Mouse (Mus musculus): Measurements from ENCODE around the gene Ppp6r1.
A peak's percentile ranks its signal among the peaks of the same experiment; 100 is the strongest.

The Ppp6r1 gene

GRCm38 (mm10) chr7:4658912-4659551 lies at the start of gene Ppp6r1:
Ppp6r1 (minus strand) TSS chr7:4659019.
- peak; percentile 98 for DNase-seq

- peak; percentile 42 for DNase-seq
Observed at GRCm38 (mm10) chr7:4705098-4705497, 46.3 kb upstream of the Ppp6r1 start.

- no peak for DNase-seq
Observed at GRCm38 (mm10) chr7:4703195-4703594, 44.4 kb upstream of the Ppp6r1 start.

- DNase-seq: no peak
Observed at GRCm38 (mm10) chr7:4702334-4702733, 43.5 kb upstream of the Ppp6r1 start.

- no peak for DNase-seq
Observed at GRCm38 (mm10) chr7:4693004-4693403, 34.2 kb upstream of the Ppp6r1 start.

DNA sequence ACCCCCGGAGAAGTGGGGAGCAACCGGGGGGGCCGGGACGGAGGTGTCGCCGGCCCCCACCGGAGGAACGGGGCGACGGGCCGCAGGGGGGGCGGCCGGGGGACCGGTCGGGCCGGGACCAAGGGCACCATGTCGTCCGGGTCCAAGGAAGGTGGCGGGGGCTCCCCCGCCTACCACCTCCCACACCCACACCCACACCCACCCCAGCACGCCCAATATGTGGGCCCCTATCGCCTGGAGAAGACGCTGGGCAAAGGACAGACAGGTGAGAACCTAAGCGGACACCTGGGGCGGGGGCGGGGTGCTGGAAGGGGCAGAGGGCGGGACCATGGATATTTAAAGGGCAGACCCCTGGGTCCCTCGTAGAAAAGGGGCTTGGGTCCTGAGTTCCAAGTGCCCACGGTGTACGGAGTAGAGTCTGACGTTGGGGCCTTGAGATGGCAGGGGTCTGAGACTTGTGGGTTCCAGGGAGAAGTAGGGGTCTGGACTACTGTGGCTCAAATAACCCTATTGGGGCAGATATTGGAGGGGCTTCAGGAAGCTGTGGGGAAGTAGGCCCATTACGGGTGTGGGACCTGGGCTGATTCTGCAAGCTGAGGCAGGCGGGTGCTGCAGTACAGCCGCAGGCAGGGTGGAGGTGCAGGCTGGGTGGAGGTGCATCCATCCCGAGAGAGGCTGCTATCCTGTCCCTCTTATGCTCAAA lies 32.3 kb upstream of the Ppp6r1 start:
- DNase-seq: peak; percentile 52

- DNase-seq: peak; percentile 80
Observed at GRCm38 (mm10) chr7:4690387-4690786, 31.6 kb upstream of the Ppp6r1 start, which contains the start of gene Brsk1. Brsk1 (plus strand) TSS chr7:4690604.

GRCm38 (mm10) chr7:4684632-4685417 lies 26.0 kb upstream of the Ppp6r1 start, which contains the start of gene Hspbp1:
Hspbp1 (minus strand) TSS chr7:4685068.
- peak; percentile 87 for DNase-seq

DNA sequence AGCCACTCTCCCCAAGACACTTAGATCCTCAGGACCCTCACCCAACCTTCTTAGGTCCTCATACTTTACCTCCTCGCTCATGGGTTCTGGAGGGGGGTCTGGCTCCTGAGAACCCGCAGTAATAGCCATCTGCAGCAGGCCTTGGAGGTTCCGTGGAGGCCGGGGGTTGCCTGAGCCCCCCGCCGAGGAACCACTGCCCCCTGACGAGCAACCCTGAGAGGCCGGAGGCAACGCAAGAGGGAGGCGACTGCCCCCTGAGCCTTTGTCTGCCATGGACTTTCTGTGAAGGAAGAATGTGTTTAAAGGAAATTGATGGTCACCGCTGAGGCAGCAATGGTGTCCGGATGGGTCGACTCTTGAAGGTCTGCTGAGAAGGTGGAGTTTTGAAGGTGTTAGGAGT lies 25.4 kb upstream of the Ppp6r1 start:
- DNase-seq: no peak

- DNase-seq: no peak
Observed at GRCm38 (mm10) chr7:4683307-4683706, 24.5 kb upstream of the Ppp6r1 start.

DNA sequence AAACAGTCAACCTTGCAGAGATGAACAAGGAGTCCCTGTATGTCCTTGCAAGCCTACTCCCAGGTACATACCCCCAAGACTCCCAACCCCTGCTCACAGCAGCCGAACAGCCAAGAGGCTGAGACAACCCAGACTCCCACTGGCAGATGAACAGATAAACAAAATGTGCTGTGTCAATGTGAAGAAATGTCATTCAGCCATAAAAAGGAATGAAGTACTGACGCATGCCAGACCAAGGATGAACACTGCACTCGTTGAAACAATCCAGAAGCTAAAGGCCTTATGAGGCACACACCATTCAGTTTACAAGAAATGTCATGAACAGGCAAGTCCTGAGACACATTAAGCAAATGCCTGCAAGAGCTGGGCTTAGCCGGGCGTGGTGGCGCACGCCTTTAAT lies 16.4 kb upstream of the Ppp6r1 start:
- no peak for DNase-seq

GRCm38 (mm10) chr7:4674114-4674731 lies 15.4 kb upstream of the Ppp6r1 start:
- DNase-seq: no peak

DNA sequence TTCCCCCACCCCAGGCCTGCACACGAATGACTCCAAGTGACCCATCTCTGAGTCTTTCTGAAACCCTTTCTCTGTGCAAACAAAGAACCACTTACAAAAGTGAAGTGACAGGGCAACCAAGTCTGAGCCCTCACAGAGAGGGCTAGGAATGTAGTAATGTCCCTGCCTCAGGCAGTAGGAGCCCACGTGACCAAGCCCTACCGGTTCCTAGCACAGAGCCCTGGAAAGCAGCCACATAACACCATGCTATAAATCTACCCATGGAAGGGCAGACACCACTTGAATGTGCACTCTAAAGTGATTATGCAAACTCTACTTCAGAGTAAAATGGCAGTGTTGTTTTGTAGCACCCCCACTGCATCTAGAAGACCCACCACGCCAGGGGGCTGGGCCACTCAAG lies 13.1 kb upstream of the Ppp6r1 start:
- DNase-seq: no peak

GRCm38 (mm10) chr7:4670655-4671255 lies 11.9 kb upstream of the Ppp6r1 start:
- DNase-seq: no peak

DNA sequence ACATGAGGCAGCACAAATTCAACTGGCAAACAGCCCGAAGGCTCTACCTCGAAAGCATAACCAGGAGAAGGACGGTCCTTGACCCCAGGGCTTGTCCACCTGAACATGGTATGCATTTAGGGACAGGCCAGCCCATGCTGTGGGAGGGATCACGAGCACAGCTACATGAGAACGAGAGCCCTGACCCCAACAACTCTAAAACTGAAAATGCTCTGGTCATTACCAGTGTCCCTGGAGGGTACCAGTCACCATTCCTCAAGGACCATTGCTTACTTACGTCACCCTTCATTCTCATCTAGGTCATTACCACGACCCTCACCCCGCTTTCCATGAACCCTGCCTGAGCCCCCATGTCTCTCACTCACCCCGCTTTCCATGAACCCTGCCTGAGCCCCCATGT lies 10.3 kb upstream of the Ppp6r1 start:
- no peak for DNase-seq

DNA sequence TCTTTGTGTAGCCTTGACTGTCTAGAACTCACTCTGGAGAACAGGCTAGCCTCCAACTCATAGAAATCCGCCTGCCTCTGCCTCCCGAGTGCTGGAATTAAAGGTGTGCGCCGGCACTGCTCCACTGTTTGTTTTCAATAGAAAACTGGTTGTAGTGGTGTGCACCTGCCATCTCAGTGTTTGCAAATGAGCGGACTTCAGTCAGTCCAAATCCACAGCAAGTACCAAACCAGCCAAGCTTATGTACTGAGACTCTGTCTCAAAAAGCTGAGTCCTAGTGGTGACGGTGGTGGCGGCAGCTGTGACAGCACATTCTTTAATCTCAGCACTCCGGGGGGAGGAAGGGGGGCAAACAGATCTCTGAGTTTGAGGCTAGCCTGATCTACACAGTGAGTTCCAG lies 9.7 kb upstream of the Ppp6r1 start:
- no peak for DNase-seq

GRCm38 (mm10) chr7:4666871-4667270 lies 8.1 kb upstream of the Ppp6r1 start:
- DNase-seq: no peak

- no peak for DNase-seq
Observed at GRCm38 (mm10) chr7:4663742-4664141, 4.9 kb upstream of the Ppp6r1 start.

- DNase-seq: no peak
Observed at GRCm38 (mm10) chr7:4663179-4663578, 4.4 kb upstream of the Ppp6r1 start.

DNA sequence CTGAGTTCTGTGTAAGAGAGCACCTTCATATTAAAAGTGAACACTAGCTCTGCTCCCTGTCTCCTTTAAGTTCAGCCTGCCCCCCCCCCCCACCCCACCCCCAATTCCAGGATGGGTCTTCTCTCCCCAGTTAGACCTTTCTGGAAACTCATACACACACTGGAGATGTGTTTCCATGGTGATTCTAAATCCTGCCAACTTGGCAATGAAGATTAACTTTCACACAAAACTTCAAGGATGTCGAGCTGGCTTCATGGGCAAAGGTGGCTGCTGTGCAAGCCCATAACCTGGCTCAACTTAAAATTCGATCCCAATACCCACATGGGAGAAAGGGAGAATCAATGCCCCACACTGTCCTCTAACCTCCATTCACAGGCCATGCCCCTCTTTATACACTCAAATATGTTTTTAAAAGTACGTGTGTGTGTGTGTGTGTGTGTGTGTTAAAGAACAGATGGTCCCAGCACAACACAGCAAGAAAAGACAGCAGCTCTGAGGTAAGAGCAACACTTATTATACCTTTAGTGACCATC lies 1.2 kb upstream of the Ppp6r1 start:
- DNase-seq: no peak

- peak; percentile 43 for DNase-seq
Observed at GRCm38 (mm10) chr7:4658128-4658907, 501 bp downstream of the Ppp6r1 start.

Data from cerebellum, adult 11 months (tissue).